Mouse (Mus musculus) heart, adult 11 months (tissue): ENCODE measurements around the gene Otud3.
"Not testable (repeated sequence)": the region's sequence is repeated elsewhere in the genome, so short reads cannot be mapped to it uniquely, and the experiment has no call there.

ENCODE experiments used
- DNase-seq: peaks from one replicate; pipeline ENCODE4 v3.0.0; 2022

The Otud3 gene

GRCm38 (mm10) chr4:138913797-138914196 lies at the start of gene Otud3:
Otud3 (minus strand) TSS chr4:138913945.
- DNase-seq: peak; percentile 99

DNA sequence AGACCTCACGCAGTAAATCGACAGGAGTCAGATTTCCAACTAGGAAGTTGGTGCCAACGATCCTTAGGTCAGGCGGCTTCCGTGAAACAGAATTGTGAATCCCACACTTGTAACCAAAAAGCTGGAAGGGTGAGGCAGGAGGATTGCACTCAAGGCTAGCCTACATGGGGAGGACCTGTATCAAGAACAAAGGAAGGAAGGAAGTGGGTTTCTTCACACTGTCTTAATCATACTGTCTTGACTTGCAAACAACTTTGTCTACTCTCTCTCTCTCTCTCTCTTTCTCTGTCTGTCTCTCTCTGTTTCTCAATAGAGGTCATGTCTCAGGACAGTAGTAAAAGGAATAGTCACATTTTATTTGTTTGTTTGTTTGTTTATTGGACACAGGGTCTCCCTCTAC lies 49.0 kb upstream of the Otud3 start:
- DNase-seq: no peak

- no peak for DNase-seq
These were observed 46.2 kb upstream of the Otud3 start for GRCm38 (mm10) chr4:138959926-138960325.

GRCm38 (mm10) chr4:138959120-138959519 lies 45.4 kb upstream of the Otud3 start:
- no peak for DNase-seq

- no peak for DNase-seq
These were observed 44.9 kb upstream of the Otud3 start for GRCm38 (mm10) chr4:138958612-138959011.

- no peak for DNase-seq
These were observed 34.5 kb upstream of the Otud3 start for GRCm38 (mm10) chr4:138948257-138948656.

- peak; percentile 98 for DNase-seq
These were observed 30.0 kb upstream of the Otud3 start for GRCm38 (mm10) chr4:138943730-138944129.

DNA sequence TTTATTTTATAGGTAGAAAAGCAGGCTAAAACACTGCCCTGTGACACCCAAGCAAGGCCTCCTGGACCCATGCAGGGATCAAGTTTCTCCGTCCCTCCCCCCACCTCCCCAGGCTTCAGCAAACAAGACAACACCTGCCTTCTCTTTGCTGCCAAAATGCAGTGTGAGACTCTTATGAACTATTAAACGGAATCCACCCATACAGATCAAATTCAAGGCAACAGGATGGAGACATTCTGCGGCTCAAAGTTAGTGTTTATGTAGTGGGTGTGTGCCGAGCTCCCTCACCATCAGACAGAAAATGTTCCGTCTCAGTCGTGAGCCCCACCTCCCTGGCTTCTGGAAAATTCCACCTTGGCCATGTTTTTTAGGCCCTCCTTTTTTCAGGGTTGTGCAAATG lies 28.2 kb upstream of the Otud3 start:
- no peak for DNase-seq

DNA sequence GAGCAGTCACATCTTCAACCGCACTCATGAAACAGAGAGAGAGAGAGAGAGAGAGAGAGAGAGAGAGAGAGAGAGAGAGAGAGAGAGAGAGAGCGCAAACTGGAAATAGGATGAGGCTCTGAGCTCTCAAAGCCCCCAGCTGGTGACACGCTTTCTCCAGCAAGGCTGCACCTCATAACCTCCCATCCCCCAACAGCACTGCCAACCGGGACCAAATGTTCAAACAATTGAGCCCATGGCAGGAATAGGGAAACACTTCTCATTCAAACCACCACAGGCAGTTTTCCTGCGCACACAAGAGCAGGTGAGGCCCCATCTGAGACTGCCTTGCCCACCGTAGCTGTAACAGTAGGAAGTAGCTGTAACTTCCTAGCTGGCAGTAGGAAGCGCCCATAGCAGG lies 27.7 kb upstream of the Otud3 start:
- no peak for DNase-seq

DNA sequence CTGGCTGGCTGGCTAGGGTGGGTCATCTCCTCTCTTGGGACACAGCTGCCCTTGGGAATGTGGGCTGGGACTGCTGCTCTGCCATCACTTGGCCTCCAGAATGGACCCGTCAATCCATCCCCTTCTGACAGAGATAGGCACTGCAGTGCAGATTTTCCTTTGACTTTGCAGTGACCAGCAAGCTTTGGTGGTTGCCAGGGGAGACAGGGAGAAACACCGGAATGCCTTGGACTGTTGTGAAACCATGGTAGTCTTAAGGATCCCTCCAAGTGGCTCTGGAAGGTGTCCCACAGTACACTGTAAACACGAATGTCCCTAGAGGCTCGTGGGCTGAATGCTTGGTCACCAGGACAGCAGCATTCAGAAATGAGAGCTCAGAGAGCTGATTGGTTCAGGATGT lies 25.7 kb upstream of the Otud3 start:
- no peak for DNase-seq

DNA sequence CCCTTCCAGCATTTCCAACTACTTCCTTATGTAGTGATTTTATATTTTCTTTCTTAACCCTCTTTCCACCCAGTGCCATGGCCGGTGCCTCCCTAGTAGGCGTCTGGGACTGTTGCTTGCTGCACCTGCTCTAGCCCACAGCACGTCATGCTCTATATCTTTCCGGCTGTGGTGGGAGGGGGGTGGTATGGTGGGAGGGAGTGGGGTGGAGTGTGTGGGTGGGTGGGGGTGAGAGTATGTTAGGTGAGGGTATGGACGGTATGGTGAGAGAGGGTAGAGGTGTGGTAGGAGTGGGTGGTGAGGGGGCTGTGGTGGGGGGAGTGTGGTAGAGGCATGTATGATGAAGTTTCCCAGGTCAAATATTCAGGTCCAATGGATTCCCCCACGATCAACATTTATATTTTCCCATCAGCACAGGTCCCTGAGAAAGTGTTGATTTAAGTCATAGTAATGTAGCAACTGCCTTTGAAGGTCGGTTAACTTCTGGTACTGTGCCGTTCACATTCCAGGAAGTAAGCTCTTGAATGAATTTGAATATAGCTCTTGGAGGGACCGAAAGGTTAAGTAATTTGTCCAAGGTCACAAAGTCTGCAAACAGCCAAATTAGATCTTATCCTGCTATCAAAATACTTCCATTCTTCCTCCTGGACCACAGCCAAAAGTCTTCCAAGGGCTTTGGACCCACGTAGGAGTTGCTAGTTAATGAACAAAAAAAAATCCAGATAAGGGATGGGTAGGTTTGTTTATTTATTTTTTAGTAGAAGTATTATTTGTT lies 24.9 kb upstream of the Otud3 start:
- DNase-seq: no peak

DNA sequence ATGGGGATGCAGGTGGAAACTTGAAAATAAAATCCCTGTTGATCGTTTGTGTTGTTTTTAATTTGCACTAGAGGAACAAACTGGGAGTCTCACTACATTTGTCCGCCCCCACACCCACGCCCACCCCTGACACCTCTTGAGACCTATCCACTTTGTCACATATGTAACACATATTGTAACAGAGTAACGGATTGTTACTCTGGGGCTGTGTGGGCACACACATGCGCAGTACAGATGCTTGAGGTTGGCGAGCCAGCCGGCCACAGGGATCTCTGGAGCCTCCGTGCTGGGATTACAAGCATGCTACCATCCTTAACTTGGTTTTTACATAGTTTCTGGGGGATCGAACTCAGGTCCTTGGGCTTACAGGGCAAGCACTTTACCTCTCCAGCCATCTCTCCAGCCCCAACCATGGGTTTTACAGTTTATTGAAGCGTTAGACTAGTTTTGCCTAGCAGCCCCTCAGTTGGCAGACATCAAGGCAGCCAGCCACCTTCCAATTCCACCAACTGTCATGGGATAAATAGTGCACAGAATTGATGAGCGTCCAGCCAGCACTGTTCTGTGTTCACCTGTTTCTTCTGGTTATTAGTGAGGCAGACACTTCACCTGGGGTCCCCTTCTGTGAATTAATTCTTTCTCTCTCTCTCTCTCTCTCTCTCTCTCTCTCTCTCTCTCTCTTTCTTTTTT lies 20.9 kb upstream of the Otud3 start:
- no peak for DNase-seq

DNA sequence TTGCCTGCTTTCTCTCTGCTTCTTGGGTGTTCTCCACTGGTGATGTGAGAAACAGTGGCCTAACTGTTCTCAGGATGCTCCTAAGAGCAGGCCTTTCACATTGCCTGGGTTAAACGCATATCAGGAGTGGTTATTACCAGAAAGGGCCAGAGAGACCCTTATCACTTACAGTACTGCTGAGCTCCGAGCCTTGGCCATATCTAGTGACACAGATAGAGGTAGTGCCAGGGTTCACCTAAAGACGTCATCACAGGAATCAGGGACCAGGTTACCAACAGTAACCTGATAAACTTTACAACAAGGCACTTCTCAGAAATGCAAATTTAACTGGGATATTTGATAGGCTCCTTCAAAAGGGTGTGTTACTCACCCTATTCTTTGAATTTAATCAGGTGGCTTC lies 20.1 kb upstream of the Otud3 start:
- DNase-seq: no peak

GRCm38 (mm10) chr4:138925561-138925960 lies 11.8 kb upstream of the Otud3 start:
- DNase-seq: no peak

DNA sequence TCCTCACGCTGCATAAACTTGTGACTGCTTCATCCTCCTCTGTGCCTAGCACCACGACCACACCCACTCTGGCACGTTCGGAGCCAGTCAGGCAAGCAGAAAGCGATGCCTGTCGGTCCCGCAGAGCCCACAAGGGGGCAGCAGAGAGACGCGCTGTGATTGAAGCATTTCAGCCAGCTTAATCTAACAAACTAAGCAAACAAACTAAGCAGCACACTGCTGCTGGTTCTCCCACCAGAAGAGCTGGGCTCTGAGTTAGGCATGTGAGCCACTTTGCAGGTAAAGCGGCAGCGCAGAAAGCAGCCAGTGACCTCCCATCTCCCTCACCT lies 8.3 kb upstream of the Otud3 start:
- DNase-seq: peak; percentile 99

GRCm38 (mm10) chr4:138921254-138922130 lies 7.7 kb upstream of the Otud3 start:
- DNase-seq: no peak

DNA sequence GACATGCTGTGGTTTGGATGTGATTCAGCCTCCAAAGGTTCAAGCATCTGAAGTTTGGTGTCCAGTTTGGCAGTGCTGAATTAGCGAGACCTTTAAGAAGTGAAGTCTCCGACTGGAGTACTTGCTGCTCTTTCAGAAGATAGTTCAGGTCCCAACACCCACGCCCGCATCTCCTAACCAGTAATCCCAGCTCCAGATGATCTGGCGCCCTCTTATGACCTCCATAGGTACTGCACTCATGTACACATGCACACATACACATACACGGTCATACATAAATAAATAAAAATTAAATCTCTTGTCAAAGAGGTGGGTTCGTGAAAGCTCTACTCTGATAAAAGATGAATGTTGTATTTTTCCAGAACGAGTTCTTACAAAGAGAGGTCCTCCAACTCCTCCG lies 3.5 kb upstream of the Otud3 start:
- DNase-seq: no peak

DNA sequence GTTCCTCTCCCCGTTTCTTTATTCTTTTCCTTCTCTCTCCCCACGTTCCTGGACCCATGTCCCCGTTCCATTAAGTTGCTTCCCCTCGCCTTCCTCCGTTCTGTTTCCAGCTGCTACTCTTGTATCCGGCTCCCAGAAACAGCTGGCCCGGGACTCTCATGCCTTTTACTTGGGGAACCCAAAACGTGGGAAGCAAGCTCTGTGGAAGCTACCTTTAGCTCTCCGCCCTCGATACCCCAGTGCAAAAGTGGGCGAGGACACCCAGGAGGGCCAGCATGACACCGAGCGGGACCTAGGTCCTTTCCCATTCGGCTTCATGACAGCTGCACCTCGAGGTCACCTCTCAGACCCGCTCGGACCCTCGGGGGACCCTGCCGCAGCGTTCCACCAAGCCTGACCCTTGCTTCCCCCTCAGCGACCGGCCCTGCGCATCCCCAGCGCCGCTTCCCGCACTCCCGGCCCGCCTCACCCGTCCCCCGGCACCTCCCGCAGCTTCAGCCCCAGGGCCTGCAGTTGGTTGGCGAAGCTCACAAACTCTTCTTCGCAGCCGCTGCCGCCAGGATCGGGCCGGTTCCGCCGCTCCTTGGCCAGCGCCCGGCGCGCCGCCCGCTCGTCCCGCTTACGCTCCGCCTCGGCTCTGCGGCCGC lies 481 bp downstream of the Otud3 start:
- peak; percentile 91 for DNase-seq

GRCm38 (mm10) chr4:138905624-138906337 lies 8.0 kb downstream of the Otud3 start:
- DNase-seq: no peak

DNA sequence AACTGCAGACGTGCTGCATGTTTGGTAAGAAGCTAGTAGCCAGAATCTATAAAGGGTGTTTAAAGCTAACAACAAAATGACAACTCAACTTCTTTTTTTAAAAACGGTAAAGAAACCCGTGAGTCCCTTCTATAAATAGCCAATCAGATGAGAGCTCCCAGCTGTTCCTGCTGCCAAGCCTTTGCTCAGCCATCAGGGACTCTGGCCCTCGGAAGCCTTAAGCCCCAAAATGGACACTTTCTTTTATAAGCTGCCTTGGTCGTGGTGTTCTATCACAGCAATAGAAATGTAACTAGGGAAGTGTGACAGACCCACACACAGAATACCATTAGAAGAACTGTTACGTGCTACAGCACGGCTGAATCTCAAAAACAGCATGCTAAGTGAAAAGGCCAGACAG lies 14.4 kb downstream of the Otud3 start:
- no peak for DNase-seq

- DNase-seq: not testable (repeated sequence)
These were observed 20.0 kb downstream of the Otud3 start for GRCm38 (mm10) chr4:138893789-138894188.

- no peak for DNase-seq
These were observed 21.1 kb downstream of the Otud3 start for GRCm38 (mm10) chr4:138892655-138893054.
